Mouse (Mus musculus) ES-Bruce4 (cell line): ENCODE results near the gene Rere. TPM values are rescaled to one million over a fixed set of nuclear protein-coding genes. Genes with fewer than 3 reads are reported as not detected.

Experiments used
- H3K27ac ChIP-seq: 2 replicates; pipeline ENCODE4 v1.5.1; 2012; ENCODE audit warnings: low read length, inconsistent platforms; ENCODE audit not compliant: insufficient read depth
- H3K27me3 ChIP-seq: 2 replicates; pipeline ENCODE4 v1.6.1; 2012; ENCODE audit warnings: mild to moderate bottlenecking, low read length, inconsistent platforms; ENCODE audit not compliant: control insufficient read depth, poor library complexity, insufficient read depth, severe bottlenecking
- H3K36me3 ChIP-seq: 2 replicates; pipeline ENCODE4 v1.6.1; 2012; ENCODE audit warnings: inconsistent platforms, mild to moderate bottlenecking, low read length, moderate library complexity; ENCODE audit not compliant: control insufficient read depth, poor library complexity, insufficient read depth, severe bottlenecking
- H3K4me1 ChIP-seq: one replicate; pipeline ENCODE4 v1.8.1; 2011; ENCODE audit warnings: low read length; ENCODE audit not compliant: control insufficient read depth, insufficient read depth
- H3K4me3 ChIP-seq: 2 replicates; pipeline ENCODE4 v1.5.1; 2011; ENCODE audit warnings: low read depth, mild to moderate bottlenecking, low read length
- H3K9ac ChIP-seq: 2 replicates; pipeline ENCODE4 v1.6.1; 2012; ENCODE audit warnings: low read depth, mild to moderate bottlenecking, inconsistent platforms; ENCODE audit not compliant: poor library complexity, severe bottlenecking
- H3K9me3 ChIP-seq: replicated peaks from 2 replicates; pipeline ENCODE4 v1.6.1; 2012; ENCODE audit warnings: mild to moderate bottlenecking, low read length, inconsistent platforms; ENCODE audit not compliant: control insufficient read depth, poor library complexity, insufficient read depth, severe bottlenecking
- CTCF ChIP-seq: IDR thresholded peaks from one replicate; pipeline ENCODE4 v1.8.1; 2011; ENCODE audit warnings: low read depth, low read length
- EP300 ChIP-seq: IDR thresholded peaks from 2 replicates; pipeline ENCODE4 v1.6.1; 2011; ENCODE audit warnings: low read depth, low read length; ENCODE audit not compliant: insufficient read depth
- POLR2A ChIP-seq: IDR thresholded peaks from one replicate; pipeline ENCODE4 v1.8.1; 2011; ENCODE audit warnings: low read length; ENCODE audit not compliant: insufficient read depth
- polyA plus RNA-seq: library from polyadenylated mRNA; stranded (reverse); fragments of >200 nt; gene quantifications from 2 replicates; pipeline ENCODE4 v1.2.4, GENCODE M21; 2011; ENCODE audit warnings: low read depth; ENCODE audit not compliant: missing spikeins, insufficient read depth, insufficient read length

Rere gene
- polyA plus RNA-seq, 1 experiment, result 77.3 TPM

DNA sequence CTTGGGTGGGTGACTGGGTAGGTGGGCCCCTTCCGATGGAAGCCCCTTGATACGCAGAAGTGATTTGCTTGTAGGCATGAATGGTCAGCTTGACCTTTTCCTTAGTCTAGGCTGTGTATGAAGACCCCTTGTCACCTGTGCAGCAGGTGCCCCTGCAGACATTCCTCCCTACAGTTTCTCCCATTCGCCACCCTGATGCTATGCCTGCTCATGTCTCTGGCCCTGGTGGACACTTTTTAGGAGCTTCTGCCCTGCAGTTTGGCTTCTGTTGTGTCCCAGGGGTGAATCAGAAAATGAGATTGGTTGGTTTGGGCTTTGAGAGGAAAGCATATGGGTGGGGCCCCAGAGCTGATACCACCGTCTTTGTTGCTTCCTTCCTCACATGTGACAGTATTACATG lies 343.5 kb downstream of the Rere start:
- H3K4me1 ChIP-seq, result no peaks in the 10 kb centered on the region
- H3K36me3 ChIP-seq, result no peaks in the 10 kb centered on the region
- TF ChIP-seq EP300 (no peak), POLR2A (no peak), CTCF (no peak)
- H3K9me3 ChIP-seq, result no peaks in the 10 kb centered on the region
- no peak overlapping the region for H3K4me3 ChIP-seq
- no peak overlapping the region for H3K27ac ChIP-seq
- H3K27me3 ChIP-seq, result no peaks in the 10 kb centered on the region
- H3K9ac ChIP-seq, result no peak overlapping the region

DNA sequence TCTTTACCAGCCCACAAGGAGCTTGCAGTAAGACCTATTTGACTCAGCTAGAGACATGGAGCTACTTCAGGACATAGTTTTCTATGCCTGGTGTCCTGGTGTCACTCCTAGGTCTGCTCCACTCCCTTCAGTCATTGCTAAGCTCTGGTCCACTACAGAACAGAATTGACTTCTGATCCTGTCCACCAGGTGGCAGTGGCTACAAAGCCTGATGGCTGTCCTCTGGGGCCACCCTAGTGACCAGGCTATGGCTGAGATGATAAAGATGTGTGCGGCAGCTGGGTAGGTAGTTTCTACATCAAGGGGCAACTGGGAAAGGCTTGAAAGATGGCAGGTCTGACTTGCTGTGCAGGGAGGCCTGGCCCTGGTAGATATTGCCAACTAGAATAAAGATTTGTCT lies 344.0 kb downstream of the Rere start:
- Histone ChIP-seq H3K36me3 (no peaks in the 10 kb centered on the region), H3K27ac (no peak overlapping the region), H3K9me3 (no peaks in the 10 kb centered on the region), H3K4me1 (no peaks in the 10 kb centered on the region), H3K9ac (no peak overlapping the region), H3K4me3 (no peak overlapping the region), H3K27me3 (no peaks in the 10 kb centered on the region)
- TF ChIP-seq CTCF (peak; percentile 81), POLR2A (no peak)

DNA sequence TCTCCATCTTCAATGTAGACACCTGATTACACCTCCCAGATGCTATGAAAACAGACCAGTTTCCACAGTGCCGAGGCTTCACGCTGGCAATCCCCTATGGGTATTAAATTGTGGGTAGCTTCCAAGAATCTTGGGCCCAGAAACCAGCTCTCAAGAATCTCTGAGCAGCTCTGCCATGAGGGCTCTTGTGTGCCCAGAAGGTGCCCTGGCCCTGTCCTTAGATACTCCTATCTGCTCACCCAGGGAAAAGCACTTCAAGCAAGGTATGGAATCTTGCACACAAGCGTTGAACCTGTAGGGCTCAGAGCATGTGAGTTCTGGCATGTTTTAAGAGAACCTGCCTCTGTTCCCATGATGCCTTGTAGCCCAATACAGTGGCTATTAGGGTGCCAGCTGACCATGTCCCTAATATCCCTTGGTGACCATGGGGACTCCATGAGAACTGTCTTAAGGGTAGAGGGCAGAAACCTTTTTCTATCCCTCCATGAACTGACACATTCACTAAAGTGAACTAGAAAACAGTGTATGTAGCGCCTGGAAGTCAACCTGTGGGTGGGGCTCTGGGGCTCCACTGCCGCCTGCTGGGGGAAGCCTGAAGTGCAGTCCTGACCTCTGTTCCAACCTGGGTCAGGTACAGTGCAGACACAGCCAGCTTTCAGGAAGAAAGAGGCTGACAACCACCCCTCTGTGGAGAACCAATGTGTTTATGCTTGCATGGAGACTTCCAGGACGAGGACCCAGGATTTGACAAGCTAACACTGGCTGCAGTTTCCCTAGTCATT lies 344.7 kb downstream of the Rere start:
- Histone ChIP-seq H3K4me1 (no peaks in the 10 kb centered on the region), H3K27me3 (no peaks in the 10 kb centered on the region), H3K36me3 (no peaks in the 10 kb centered on the region), H3K27ac (no peak overlapping the region), H3K4me3 (no peak overlapping the region), H3K9me3 (no peaks in the 10 kb centered on the region), H3K9ac (no peak overlapping the region)
- TF ChIP-seq EP300 (no peak), POLR2A (no peak), CTCF (peak; percentile 90)

DNA sequence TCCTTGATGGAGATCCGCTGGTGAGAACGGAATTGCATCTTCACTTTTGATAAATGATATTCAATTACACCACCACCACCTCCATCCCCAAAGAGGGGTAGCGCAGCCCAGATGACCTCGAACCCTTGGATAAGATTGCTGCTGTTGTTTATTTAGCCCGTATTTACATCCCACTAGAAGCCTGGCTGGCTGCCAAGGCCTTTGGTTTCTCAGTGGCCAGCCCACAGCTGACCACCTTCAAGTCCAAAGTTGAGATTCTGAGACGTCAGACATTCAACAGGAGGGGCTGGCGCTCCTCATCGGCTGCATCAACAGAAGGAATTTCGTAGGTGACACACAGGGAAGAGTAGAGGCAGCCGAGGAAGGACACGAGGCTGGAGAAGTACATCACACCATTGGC lies 347.8 kb downstream of the Rere start:
- no peaks in the 10 kb centered on the region for H3K9me3 ChIP-seq
- no peaks in the 10 kb centered on the region for H3K36me3 ChIP-seq

DNA sequence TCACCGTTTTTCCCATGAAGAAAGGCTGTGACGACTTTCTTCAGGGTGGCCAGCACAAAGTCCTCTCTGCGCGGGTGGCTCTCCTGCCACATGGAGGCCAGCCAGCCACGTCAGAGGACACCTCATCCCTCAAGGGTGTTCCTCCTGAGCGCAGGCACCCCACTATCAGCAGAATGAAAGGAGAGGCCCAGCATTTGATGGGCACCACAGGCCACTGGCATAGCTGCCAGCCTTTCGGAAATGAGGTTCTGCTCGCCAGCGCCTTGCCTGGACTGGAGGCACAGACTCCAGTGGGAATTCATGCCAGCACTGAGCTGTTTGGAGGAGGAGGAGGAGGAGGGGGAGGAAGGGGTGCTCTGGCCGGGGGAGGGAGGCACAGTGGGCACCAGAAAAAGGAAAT lies 354.1 kb downstream of the Rere start:
- H3K9ac ChIP-seq, result no peak overlapping the region
- no peak for TF ChIP-seq POLR2A
- TF ChIP-seq CTCF, result no peak
- no peak for TF ChIP-seq EP300
- H3K4me3 ChIP-seq, result no peak overlapping the region
- H3K27me3 ChIP-seq, result no peaks in the 10 kb centered on the region
- no peak overlapping the region for H3K27ac ChIP-seq
- no peaks in the 10 kb centered on the region for H3K36me3 ChIP-seq
- H3K4me1 ChIP-seq, result no peaks in the 10 kb centered on the region
- no peaks in the 10 kb centered on the region for H3K9me3 ChIP-seq

More for the DNA sequence above, 347.8 kb downstream of the Rere start:
- no peak overlapping the region for H3K9ac ChIP-seq
- no peak for TF ChIP-seq CTCF
- no peak for TF ChIP-seq POLR2A
- TF ChIP-seq EP300, result no peak
- no peak overlapping the region for H3K27ac ChIP-seq
- H3K4me1 ChIP-seq, result no peaks in the 10 kb centered on the region
- H3K4me3 ChIP-seq, result no peak overlapping the region
- H3K27me3 ChIP-seq, result no peaks in the 10 kb centered on the region

DNA sequence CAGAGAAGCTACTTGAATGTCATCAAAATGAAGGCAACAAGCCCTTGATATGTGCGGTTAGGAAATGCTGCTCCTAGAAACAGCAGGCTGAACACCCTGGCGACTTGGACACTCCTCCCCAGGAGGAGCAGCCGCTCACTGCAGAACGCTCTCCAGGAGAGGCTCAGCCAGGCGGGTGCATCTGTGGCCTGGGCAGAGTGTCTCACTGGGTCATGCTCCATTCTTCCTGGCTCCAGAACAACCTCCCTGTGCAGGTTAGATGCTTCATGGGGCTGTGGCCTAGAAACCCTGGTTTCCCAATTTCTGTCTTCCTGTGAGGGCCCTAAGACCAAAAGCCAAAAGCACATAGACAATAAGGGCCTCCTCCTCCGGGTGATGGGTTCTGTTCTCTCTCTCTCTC lies 355.2 kb downstream of the Rere start:
- Histone ChIP-seq H3K4me3 (no peak overlapping the region), H3K27me3 (no peaks in the 10 kb centered on the region), H3K9ac (no peak overlapping the region), H3K9me3 (no peaks in the 10 kb centered on the region), H3K27ac (no peak overlapping the region), H3K36me3 (no peaks in the 10 kb centered on the region), H3K4me1 (no peaks in the 10 kb centered on the region)
- TF ChIP-seq EP300 (no peak), POLR2A (no peak), CTCF (no peak)
